Mouse (Mus musculus): ENCODE results near the gene Serpina1c.
"Not testable (repeated sequence)": the region's sequence is repeated elsewhere in the genome, so short reads cannot be mapped to it uniquely, and the experiment has no call there.

Serpina1c gene

GRCm38 (mm10) chr12:103904837-103905340, at the start of gene Serpina1c:
Gene Serpina1c, minus strand, starts transcription at chr12:103904887.
- DNase-seq (ENCODE audit: low read depth, low spot score), result not testable (repeated sequence)

- DNase-seq (ENCODE audit: low read depth, low spot score), result not testable (repeated sequence)
These were observed 48.3 kb upstream of the Serpina1c start for GRCm38 (mm10) chr12:103952972-103953371.

GRCm38 (mm10) chr12:103946243-103946642, 41.6 kb upstream of the Serpina1c start:
- no peak for DNase-seq (ENCODE audit: low read depth, low spot score)

DNA sequence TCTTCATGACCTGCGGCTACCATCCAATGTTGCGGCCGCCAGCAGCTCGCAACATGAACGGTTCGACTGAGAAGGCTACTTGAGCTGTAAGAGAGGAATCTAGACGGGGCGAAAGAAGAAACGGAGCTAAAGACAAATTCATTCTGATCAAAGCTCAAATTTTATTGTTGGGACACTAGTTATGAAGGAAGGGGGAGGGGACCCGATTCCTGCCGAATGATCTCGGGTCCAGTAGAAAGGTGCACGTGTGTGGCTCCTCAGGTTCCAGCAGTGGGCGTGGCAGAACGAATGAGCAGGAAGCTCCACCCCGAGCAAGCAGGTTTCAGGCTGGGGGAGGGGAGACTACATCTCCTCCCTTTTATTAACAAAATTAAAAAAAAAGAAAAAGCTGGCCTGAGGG, 4.5 kb upstream of the Serpina1c start:
- not testable (repeated sequence) for DNase-seq (ENCODE audit: low read depth, low spot score)

GRCm38 (mm10) chr12:103907746-103908145, 3.1 kb upstream of the Serpina1c start:
- not testable (repeated sequence) for DNase-seq (ENCODE audit: low read depth, low spot score)

DNA sequence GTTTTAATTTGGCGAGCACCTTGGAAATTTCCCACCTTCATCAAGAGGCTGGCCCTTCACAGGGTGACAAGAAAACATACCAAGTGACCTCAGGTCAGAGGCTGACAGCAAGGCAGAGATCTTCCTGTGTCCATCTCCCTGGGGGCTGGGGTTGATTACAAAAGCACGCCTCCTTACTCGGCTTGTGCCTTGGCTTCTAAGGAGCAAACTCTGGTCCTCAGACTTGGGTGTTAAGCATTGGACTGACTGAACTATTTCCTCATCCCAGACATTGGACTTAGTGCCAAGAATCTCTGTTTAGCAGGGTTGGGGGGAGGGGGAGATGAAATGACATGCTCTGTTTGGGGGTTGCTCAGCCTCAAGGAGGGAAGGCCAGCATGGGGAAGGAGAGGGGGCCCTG, 2.8 kb downstream of the Serpina1c start:
- not testable (repeated sequence) for DNase-seq (ENCODE audit: low read depth, low spot score)

DNA sequence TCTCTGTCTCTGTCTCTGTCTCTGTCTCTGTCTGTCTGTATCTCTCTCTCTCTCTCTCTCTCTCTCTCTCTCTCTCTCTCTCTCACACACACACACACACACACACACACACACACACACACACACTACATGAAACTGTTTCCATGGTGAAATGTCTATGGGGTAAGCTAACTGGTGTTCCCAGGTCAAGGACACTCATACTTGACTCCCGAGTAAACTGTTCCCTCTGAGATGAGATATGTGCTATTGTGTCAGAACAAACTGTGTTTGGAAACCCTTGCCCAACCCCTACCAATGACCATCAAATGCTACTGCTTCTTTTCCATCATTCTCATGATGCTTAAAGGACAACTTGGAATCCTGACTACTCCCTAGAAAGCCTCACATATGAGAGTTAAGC, 37.8 kb downstream of the Serpina1c start:
- not testable (repeated sequence) for DNase-seq (ENCODE audit: low read depth, low spot score)

DNA sequence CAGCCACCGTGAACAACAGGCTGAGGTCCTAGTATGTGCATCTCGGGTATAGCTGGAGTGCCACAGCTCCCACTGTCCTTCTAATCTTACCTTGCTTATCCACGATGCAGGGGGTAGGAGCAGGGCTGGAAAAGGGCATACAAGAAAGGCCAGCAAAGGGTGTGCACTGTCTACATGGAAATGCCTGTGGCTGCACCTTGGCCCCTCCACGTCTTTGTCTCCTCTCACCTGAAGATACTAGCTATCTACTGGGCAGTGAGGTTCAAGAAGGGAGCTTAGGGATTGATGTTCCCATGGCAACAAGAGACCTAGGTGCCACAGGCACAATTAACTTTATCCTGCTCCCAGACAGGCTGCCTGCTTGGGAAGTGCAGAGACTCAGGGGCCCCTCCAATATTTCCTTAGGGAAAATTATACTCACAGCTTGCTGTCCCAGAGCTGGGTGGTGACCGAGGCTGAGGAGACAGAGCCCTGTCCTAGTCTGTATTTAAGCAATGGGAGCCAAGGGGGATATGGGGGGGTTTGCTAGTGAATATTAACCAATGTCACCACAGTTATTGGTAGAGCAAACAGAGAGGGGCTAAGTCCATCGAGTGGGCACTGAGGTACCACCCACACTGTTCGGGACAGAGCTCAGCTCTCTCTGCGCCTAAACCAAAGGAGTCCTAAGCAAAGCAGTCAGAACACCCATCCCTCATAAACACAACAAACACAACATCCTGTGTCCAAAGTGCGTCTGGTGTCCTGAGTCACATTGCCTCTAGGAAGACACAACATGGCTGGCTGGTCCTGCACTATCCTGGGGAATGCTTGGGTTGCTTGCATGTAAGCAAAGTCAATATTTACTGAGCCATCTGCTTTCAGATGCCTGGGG, 41.3 kb downstream of the Serpina1c start, which contains the start of gene Serpina1a:
TSS of gene Serpina1a (minus strand) at position 462 of the 874 bp plus-strand sequence.
- not testable (repeated sequence) for DNase-seq (ENCODE audit: low read depth, low spot score)

DNA sequence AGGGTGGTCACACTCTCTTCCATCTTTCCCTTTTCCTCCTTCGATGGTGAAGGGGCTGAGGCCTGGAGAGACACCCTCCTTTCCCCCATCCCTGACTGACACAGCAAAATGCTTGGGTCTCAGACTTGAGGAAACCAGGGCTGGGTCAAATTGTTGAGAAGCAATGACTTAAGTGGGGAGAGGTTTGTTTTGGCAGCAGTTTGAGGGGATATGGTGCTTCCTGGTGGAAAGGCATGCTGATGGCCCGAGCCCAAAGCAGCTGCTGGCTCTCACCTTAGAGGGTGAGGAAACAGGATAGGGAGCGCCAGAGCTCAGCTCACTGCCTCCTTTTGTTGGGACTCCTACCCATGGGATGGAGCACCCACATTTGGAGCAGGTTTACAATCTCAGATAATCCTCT, 43.7 kb downstream of the Serpina1c start:
- DNase-seq (ENCODE audit: low read depth, low spot score), result no peak

DNA sequence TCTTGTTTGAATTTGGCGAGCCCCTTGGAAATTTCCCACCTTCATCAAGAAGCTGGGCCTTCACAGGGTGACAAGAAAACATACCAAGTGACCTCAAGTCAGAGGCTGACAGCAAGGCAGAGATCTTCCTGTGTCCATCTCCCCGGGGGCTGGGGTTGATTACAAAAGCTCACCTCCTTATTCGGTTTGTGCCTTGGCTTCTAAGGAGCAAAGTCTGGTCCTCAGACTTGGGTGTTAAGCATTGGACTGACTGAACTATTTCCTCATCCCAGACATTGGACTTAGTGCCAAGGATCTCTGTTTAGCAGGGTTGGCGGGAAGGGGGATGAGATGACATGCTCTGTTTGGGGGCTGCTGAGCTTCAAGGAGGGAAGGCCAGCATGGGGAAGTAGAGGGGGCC, 44.1 kb downstream of the Serpina1c start:
- DNase-seq (ENCODE audit: low read depth, low spot score), result not testable (repeated sequence)

DNA sequence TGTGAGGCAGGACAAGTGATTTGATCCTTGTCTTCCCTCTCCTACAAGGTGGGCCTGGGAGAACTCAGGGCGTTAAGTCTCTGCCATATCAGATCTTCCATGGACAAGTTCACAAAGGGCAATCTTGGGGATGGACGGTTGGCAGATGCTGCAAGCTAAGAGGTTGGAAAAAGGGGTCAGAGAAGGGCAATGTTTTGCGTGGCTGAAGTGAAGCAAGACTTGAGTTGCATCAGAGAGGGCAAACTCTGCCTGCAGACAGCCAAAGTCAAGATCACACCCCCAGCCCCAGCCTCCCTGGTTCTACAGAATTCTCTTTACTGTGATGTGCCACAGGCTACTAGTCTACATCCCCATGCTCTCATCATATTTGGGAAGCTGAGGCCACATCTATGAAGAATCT, 45.1 kb downstream of the Serpina1c start:
- DNase-seq (ENCODE audit: low read depth, low spot score), result not testable (repeated sequence)

GRCm38 (mm10) chr12:103853032-103853431, 51.7 kb downstream of the Serpina1c start:
- DNase-seq (ENCODE audit: low read depth, low spot score), result not testable (repeated sequence)

Data from telencephalon, adult 2 months (tissue).